Mouse (Mus musculus) gastrocnemius, adult 8-10 months (tissue): ENCODE data around the gene Dop1a. TPM values are rescaled to one million over a fixed set of nuclear protein-coding genes. Genes with fewer than 3 reads are reported as not detected.
A peak's percentile ranks its signal among the peaks of the same experiment; 100 is the strongest.
"Not testable (repeated sequence)": the region's sequence is repeated elsewhere in the genome, so short reads cannot be mapped to it uniquely, and the experiment has no call there.

Source experiments
- DNase-seq, 2 experiments: peaks; one replicate each; pipeline ENCODE4 v3.0.0; 2022; ENCODE audit warnings: low spot score in 2 of 2
- total RNA-seq, 4 experiments: library from RNA; stranded (reverse); gene quantifications; 2 replicates each; pipeline ENCODE4 v1.2.4; 2022

Dop1a gene
- total RNA-seq, 4 experiments from 2014 or later: 8.0 to 11.6 (median 10.0) TPM

- no peak for DNase-seq
Measured at GRCm38 (mm10) chr9:86573616-86574303, 106.8 kb downstream of the Dop1a start.

GRCm38 (mm10) chr9:86575178-86575577 is 108.2 kb downstream of the Dop1a start:
- no peak for DNase-seq

GRCm38 (mm10) chr9:86579657-86580056 is 112.7 kb downstream of the Dop1a start:
- DNase-seq: no peak

GRCm38 (mm10) chr9:86583740-86584139 is 116.8 kb downstream of the Dop1a start:
- DNase-seq: peak; percentile 35 to 46

GRCm38 (mm10) chr9:86587019-86587795 is 120.3 kb downstream of the Dop1a start:
- no peak for DNase-seq

GRCm38 (mm10) chr9:86592676-86593668 is 126.0 kb downstream of the Dop1a start:
- no peak for DNase-seq

GRCm38 (mm10) chr9:86594357-86594767 is 127.4 kb downstream of the Dop1a start:
- not testable (repeated sequence) for DNase-seq

- DNase-seq: not testable (repeated sequence)
Measured at GRCm38 (mm10) chr9:86596983-86597382, 130.0 kb downstream of the Dop1a start.

GRCm38 (mm10) chr9:86599723-86600303 is 132.9 kb downstream of the Dop1a start:
- no peak for DNase-seq

Other genes starting within 250 kb of the Dop1a start
- 1 to 10 TPM; 3.2 to 5.8 (median 3.7) TPM for gene Ube2cbp, start 2.2 kb upstream of the Dop1a start, total RNA-seq
- gene Pgm3, start 104.7 kb downstream of the Dop1a start, total RNA-seq: 1 to 10 TPM; 3.5 to 5.3 (median 4.0) TPM
- gene Rwdd2a, start 104.8 kb downstream of the Dop1a start, total RNA-seq: under 1 TPM in 2 of 4 experiments, not detected in 2; 0.22 to 0.36 TPM
- 100 to 1,000 TPM; 184 to 320 (median 228) TPM for gene Me1, start 228.8 kb downstream of the Dop1a start, total RNA-seq